Mouse (Mus musculus): ENCODE measurements around the gene Med29. TPM values are rescaled to one million over a fixed set of nuclear protein-coding genes. Genes with fewer than 3 reads are reported as not detected.
A peak's percentile ranks its signal among the peaks of the same experiment; 100 is the strongest.

The Med29 gene
- total and polyA plus RNA-seq, 3 experiments: 11.2 to 17.7 (median 15.4) TPM

DNA sequence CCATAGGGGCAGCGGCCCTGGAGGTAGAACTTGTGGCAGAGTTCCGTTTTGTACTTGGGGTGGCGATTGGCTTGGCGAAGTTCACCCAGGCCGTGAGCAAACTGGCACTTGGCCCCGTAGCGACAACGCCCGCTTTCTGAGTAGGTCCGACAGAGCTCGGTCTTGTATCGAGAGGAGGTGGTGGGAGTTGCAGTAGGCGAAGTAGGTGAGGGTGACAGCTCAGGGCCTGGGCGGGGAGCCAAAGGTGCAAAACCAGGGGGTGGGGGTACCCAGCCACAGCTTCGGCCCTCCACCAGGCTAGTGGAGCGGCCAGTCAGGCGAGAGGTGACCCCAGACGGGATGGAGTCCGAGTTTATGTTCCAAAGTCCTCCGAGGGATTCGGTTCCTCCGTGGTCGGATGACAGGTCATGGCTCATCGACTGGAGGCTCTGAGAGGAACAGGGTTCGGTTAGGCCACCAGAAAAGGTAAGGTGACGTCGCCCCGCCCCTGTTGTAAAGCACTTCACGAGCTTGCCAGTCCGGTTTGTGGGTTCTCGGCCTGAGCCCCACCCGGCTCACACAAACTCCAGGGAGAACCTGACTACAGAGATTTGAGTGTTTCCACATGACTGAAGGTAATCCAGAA, 14.3 kb downstream of the Med29 start:
- TF ChIP-seq POLR2AphosphoS5 (IDR thresholded peaks at IDR 0.05; ENCODE audit: insufficient replicate concordance, low read depth, low read length): no peak
- no peak for TF ChIP-seq CTCF (IDR thresholded peaks at IDR 0.05; ENCODE audit: low read depth, low read length)
- no peak for TF ChIP-seq GATA1 (IDR thresholded peaks at IDR 0.05; ENCODE audit: borderline replicate concordance, low read length)
- TF ChIP-seq TAL1 (conservative IDR thresholded peaks at IDR 0.05; ENCODE audit: low read depth, low read length): no peak
- TF ChIP-seq GATA2 (IDR thresholded peaks at IDR 0.05; ENCODE audit: borderline replicate concordance, low read depth, low read length): no peak
- Histone ChIP-seq H3K27me3 (ENCODE audit: insufficient read depth, low read length) (no peaks in the 10 kb centered on the region), H3K4me1 (ENCODE audit: insufficient read depth, low read depth, low read length) (peaks cover 90% of the 10 kb centered on the region), H3K4me3 (ENCODE audit: low read depth, low read length) (peak overlapping the region; percentile 83), H3K9me3 (replicated peaks) (no peaks in the 10 kb centered on the region), H3K36me3 (replicated peaks) (peaks cover 20% of the 10 kb centered on the region)
- DNase-seq (ENCODE audit: low spot score): no peak
- no peak for ATAC-seq (ENCODE audit: extremely low read depth, insufficient number of reproducible peaks, low FRiP score, poor library complexity, severe bottlenecking)

- TF ChIP-seq TAL1 (conservative IDR thresholded peaks at IDR 0.05; ENCODE audit: low read depth, low read length): no peak
- TF ChIP-seq CTCF (IDR thresholded peaks at IDR 0.05; ENCODE audit: low read depth, low read length): no peak
- no peak for TF ChIP-seq GATA2 (IDR thresholded peaks at IDR 0.05; ENCODE audit: borderline replicate concordance, low read depth, low read length)
- TF ChIP-seq POLR2AphosphoS5 (IDR thresholded peaks at IDR 0.05; ENCODE audit: insufficient replicate concordance, low read depth, low read length): no peak
- no peak for TF ChIP-seq GATA1 (IDR thresholded peaks at IDR 0.05; ENCODE audit: borderline replicate concordance, low read length)
- DNase-seq (ENCODE audit: low spot score): no peak
- Histone ChIP-seq H3K9me3 (replicated peaks) (no peaks in the 10 kb centered on the region), H3K4me3 (ENCODE audit: low read depth, low read length) (peak overlapping the region; percentile 83), H3K4me1 (ENCODE audit: insufficient read depth, low read depth, low read length) (peaks cover 83% of the 10 kb centered on the region), H3K36me3 (replicated peaks) (peaks cover 20% of the 10 kb centered on the region), H3K27me3 (ENCODE audit: insufficient read depth, low read length) (no peaks in the 10 kb centered on the region)
- ATAC-seq (ENCODE audit: extremely low read depth, insufficient number of reproducible peaks, low FRiP score, poor library complexity, severe bottlenecking): no peak
These were observed 15.1 kb downstream of the Med29 start for GRCm38 (mm10) chr7:28377190-28378065.

DNA sequence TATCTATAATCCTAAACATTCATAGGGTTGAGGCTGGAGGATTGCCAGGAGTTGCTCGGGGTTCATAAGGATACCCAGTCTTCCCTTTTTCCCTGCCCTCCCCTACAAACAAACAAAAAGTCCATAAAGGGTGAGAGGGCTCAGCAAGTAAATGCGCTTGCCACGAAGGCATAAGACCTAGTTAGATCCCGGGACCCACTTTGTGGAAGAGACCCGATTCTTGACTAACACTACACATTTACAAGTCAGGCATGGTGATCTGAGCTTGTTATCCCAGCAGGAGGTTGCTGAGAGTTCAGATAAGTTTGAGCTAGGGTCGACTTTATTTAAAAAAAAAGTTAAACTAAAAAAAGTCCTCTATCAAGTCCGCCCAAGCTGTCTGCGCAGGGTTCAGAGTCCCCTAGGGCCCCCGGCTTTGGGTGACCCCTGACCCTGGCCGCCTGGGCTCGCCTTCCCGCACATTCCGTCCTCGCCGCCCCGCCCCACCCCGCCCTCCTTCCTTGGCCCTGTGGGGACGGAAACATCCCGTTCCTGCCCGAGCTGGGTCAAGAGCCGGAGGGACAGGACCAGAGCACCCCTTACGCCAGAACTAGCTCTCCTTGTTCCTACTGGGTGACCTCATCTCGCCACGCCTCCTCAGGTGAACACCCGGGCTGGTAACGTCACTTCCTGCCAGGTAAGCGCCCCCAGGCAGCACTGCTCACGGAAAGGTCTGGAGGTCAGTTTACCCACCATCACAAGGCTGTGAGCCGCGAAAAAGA, 16.3 kb downstream of the Med29 start:
- Histone ChIP-seq H3K4me1 (ENCODE audit: insufficient read depth, low read depth, low read length) (peaks cover 80% of the 10 kb centered on the region), H3K9me3 (replicated peaks) (no peaks in the 10 kb centered on the region), H3K27me3 (ENCODE audit: insufficient read depth, low read length) (no peaks in the 10 kb centered on the region), H3K36me3 (replicated peaks) (peaks cover 20% of the 10 kb centered on the region), H3K4me3 (ENCODE audit: low read depth, low read length) (peak overlapping the region; percentile 68)
- DNase-seq (ENCODE audit: low spot score): peak; percentile 46
- no peak for ATAC-seq (ENCODE audit: extremely low read depth, insufficient number of reproducible peaks, low FRiP score, poor library complexity, severe bottlenecking)
- no peak for TF ChIP-seq POLR2AphosphoS5 (IDR thresholded peaks at IDR 0.05; ENCODE audit: insufficient replicate concordance, low read depth, low read length)
- TF ChIP-seq CTCF (IDR thresholded peaks at IDR 0.05; ENCODE audit: low read depth, low read length): no peak
- TF ChIP-seq GATA2 (IDR thresholded peaks at IDR 0.05; ENCODE audit: borderline replicate concordance, low read depth, low read length): no peak
- TF ChIP-seq GATA1 (IDR thresholded peaks at IDR 0.05; ENCODE audit: borderline replicate concordance, low read length): no peak
- TF ChIP-seq TAL1 (conservative IDR thresholded peaks at IDR 0.05; ENCODE audit: low read depth, low read length): no peak

DNA sequence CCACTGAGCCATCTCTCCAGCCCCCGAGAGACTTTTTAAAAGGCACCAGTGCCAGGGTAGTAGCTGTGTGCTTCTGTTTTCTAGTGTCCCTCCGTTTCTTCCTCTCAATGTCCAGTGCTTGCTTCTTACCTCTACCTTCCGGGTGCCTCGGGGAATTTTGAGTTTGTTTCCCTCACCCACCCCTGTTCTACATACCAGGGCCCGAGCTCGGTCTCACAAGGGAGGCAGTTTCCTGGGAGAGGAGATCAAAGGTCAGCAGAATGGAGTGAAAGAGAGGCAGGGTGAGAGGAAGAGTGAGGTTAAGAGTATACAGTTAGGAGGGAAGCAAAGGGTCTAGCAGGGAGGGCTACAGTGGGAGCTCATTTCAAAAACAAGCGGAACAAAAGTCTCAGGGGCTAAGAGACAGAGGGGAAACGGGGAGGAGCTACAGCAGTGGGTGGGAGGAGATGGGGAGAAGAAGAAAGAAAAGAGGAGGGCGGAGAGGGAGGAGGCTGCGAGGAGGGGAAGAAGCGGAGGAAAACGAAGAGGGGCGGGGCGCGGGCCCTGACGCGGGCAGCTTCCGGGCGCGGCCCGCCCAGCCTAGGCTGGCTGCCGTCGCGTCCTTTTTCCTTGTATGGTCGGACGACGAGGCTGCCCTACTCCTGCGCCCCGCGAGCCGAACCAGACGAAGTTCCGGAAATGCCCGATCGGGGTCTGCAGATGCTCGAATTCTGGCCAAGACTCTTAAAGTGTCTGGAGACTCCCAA, 17.2 kb downstream of the Med29 start:
- DNase-seq (ENCODE audit: low spot score) (peak; percentile 72), ATAC-seq (ENCODE audit: extremely low read depth, insufficient number of reproducible peaks, low FRiP score, poor library complexity, severe bottlenecking) (peak; percentile 56)
- H3K4me3 ChIP-seq (ENCODE audit: low read depth, low read length): peak overlapping the region; percentile 68
- H3K36me3 ChIP-seq (replicated peaks): peaks cover 20% of the 10 kb centered on the region
- peaks cover 3% of the 10 kb centered on the region; the same call in 1 of the 2 replicates for H3K27me3 ChIP-seq (ENCODE audit: insufficient read depth, low read length)
- TF ChIP-seq GATA2 (IDR thresholded peaks at IDR 0.05; ENCODE audit: borderline replicate concordance, low read depth, low read length) (no peak), GATA1 (IDR thresholded peaks at IDR 0.05; ENCODE audit: borderline replicate concordance, low read length) (no peak), TAL1 (conservative IDR thresholded peaks at IDR 0.05; ENCODE audit: low read depth, low read length) (no peak), CTCF (IDR thresholded peaks at IDR 0.05; ENCODE audit: low read depth, low read length) (no peak), POLR2AphosphoS5 (IDR thresholded peaks at IDR 0.05; ENCODE audit: insufficient replicate concordance, low read depth, low read length) (no peak)
- no peaks in the 10 kb centered on the region for H3K9me3 ChIP-seq (replicated peaks)
- peaks cover 81% of the 10 kb centered on the region for H3K4me1 ChIP-seq (ENCODE audit: insufficient read depth, low read depth, low read length)

DNA sequence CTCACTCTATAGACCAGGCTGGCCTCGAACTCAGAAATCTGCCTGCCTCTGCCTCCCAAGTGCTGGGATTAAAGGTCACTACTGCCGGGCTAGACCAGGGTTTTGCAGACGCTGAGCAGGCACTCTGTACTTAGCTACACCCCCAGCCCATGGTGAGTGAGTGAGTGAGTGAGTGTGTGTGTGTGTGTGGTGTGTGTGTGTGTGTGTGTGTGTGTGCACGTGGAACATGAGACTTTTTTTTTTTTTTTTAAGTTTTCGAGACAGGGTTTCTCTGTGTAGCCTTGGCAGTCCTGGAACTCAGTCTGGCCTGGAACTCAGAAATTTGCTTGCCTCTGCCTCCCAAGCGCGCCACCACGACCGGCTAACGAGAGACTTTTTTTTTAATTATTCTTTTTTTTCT, 17.9 kb downstream of the Med29 start:
- H3K4me1 ChIP-seq (ENCODE audit: insufficient read depth, low read depth, low read length): peaks cover 80% of the 10 kb centered on the region
- H3K9me3 ChIP-seq (replicated peaks): no peaks in the 10 kb centered on the region
- TF ChIP-seq TAL1 (conservative IDR thresholded peaks at IDR 0.05; ENCODE audit: low read depth, low read length) (no peak), CTCF (IDR thresholded peaks at IDR 0.05; ENCODE audit: low read depth, low read length) (no peak)
- DNase-seq (ENCODE audit: low spot score) (no peak), ATAC-seq (ENCODE audit: extremely low read depth, insufficient number of reproducible peaks, low FRiP score, poor library complexity, severe bottlenecking) (no peak)
- H3K36me3 ChIP-seq (replicated peaks): peaks cover 24% of the 10 kb centered on the region
- H3K4me3 ChIP-seq (ENCODE audit: low read depth, low read length): no peak overlapping the region; the same call in 1 of the 2 replicates
- H3K27me3 ChIP-seq (ENCODE audit: insufficient read depth, low read length): peaks cover 10% of the 10 kb centered on the region; the same call in 1 of the 2 replicates

Data from G1E (cell line).